Mouse (Mus musculus) embryonic facial prominence, embryonic 15.5 days (tissue): ENCODE measurements around the gene Sh2d7. TPM values are rescaled to one million over a fixed set of nuclear protein-coding genes. Genes with fewer than 3 reads are reported as not detected.
"Not testable (repeated sequence)": the region's sequence is repeated elsewhere in the genome, so short reads cannot be mapped to it uniquely, and the experiment has no call there.

ENCODE experiments used
- ATAC-seq: fragments of 200-750 bp; cut with Nextera tagmentation; 2 replicates; pipeline ENCODE4 v1.8.0; 2017; ENCODE audit warnings: low read depth, moderate TSS enrichment; ENCODE audit not compliant: insufficient number of reproducible peaks, low FRiP score, low TSS enrichment
- H3K27ac ChIP-seq: fragments of 300-500 bp; sonication (generic); replicated peaks from 2 replicates; pipeline ENCODE4 v1.5.1; 2015; ENCODE audit warnings: mild to moderate bottlenecking, inconsistent platforms
- H3K27me3 ChIP-seq: fragments of 300-500 bp; sonication (generic); 2 replicates; pipeline ENCODE4 v1.6.1; 2015; ENCODE audit warnings: inconsistent platforms
- H3K36me3 ChIP-seq: fragments of 300-500 bp; sonication (generic); 2 replicates; pipeline ENCODE4 v1.6.1; 2015; ENCODE audit warnings: mild to moderate bottlenecking, inconsistent platforms
- H3K4me1 ChIP-seq: fragments of 300-500 bp; sonication (generic); 2 replicates; pipeline ENCODE4 v1.6.1; 2015; ENCODE audit warnings: inconsistent platforms
- H3K4me2 ChIP-seq: fragments of 300-500 bp; sonication (generic); replicated peaks from 2 replicates; pipeline ENCODE4 v1.6.1; 2015; ENCODE audit warnings: mild to moderate bottlenecking, inconsistent platforms
- H3K4me3 ChIP-seq: fragments of 300-500 bp; sonication (generic); replicated peaks from 2 replicates; pipeline ENCODE4 v1.5.1; 2015; ENCODE audit warnings: mild to moderate bottlenecking, inconsistent platforms
- H3K9ac ChIP-seq: fragments of 300-500 bp; sonication (generic); 2 replicates; pipeline ENCODE4 v1.6.1; 2015; ENCODE audit warnings: inconsistent platforms
- H3K9me3 ChIP-seq: fragments of 300-500 bp; sonication (generic); replicated peaks from 2 replicates; pipeline ENCODE4 v1.6.1; 2016; ENCODE audit warnings: inconsistent platforms
- WGBS: fragments of 180-500 bp; shearing (Covaris S2); methylation state at CpG from one replicate; pipeline ENCODE4 v1.1.7; 2015; 5-methylcytosine and 5-hydroxymethylcytosine counted together
- polyA plus RNA-seq: library from polyadenylated mRNA; unstranded; fragments of >200 nt; fragmentation: Nextera tagmentation; extraction: Ambion mirVana; gene quantifications from 2 replicates; pipeline ENCODE4 v1.2.1, GENCODE M21; 2015

The Sh2d7 gene
- polyA plus RNA-seq, 1 experiment from 2014 or later, result 0.12 TPM

DNA sequence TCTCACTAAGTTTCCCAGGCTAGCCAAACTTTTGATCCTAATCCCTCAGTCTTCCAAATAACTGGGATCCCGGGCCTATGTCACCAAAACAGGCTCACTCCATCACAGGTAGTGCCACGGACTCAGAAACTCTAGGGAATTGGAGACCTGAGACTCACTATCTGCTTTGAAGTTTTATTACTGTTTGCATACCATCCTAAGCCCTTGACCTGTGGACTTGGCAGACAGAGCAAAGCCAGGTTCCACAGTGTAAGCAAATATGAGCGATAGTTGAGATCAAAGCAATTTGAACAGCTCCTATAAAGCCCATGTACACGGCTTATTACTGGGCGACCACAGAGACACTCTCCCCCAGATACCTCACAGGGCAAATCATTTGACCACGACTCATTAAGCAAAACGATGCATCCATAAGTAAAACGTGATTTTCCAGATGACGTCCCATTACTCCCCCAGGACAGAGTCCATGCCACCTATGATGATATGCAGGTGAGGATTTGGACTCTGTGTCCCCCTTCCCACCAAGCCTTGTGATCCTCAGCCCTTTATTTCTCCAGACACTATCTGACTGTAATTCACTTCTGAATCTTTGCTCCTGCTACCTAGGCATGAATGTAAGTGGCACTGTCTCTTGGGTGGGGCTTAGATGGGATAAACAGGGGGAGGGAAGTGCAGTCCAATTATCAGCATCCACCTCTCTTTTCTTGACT, 32.5 kb downstream of the Sh2d7 start:
- Histone ChIP-seq H3K4me3 (no peak overlapping the region), H3K9ac (no peak overlapping the region), H3K4me2 (no peak overlapping the region), H3K27me3 (no peaks in the 10 kb centered on the region), H3K4me1 (peaks cover 9% of the 10 kb centered on the region; the same call in 1 of the 2 replicates), H3K36me3 (no peaks in the 10 kb centered on the region), H3K27ac (no peak overlapping the region), H3K9me3 (no peaks in the 10 kb centered on the region)
- no peak for ATAC-seq
- 70% methylated on average over 9 of the region's 9 CpGs for WGBS

DNA sequence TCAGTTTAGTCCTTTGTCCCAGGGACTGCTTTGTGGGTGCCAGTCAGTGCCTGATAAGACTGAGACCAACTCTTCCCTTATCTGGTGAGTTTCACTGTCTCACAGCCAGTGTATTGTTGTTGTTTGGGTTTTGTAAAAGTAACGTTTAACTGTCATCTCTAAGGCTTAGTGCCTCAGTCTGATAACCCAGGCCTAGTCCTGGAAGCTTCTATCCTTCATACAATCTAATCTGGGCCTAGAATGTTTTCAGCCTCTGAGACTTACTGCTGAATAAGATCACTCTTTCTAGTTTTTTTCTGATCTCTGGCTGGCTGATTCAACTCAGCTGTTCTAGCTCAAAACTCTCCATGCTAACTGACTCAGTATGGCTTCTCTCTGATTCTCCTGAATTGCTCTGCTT, 44.9 kb downstream of the Sh2d7 start:
- no peaks in the 10 kb centered on the region for H3K27me3 ChIP-seq
- no peak for ATAC-seq
- no peak overlapping the region for H3K27ac ChIP-seq
- 52% methylated on average over 1 of the region's 1 CpGs for WGBS
- H3K4me3 ChIP-seq, result no peak overlapping the region
- H3K9ac ChIP-seq, result no peak overlapping the region
- no peak overlapping the region for H3K4me2 ChIP-seq
- H3K36me3 ChIP-seq, result no peaks in the 10 kb centered on the region
- H3K4me1 ChIP-seq, result peaks cover 15% of the 10 kb centered on the region; the same call in 1 of the 2 replicates
- H3K9me3 ChIP-seq, result no peaks in the 10 kb centered on the region

DNA sequence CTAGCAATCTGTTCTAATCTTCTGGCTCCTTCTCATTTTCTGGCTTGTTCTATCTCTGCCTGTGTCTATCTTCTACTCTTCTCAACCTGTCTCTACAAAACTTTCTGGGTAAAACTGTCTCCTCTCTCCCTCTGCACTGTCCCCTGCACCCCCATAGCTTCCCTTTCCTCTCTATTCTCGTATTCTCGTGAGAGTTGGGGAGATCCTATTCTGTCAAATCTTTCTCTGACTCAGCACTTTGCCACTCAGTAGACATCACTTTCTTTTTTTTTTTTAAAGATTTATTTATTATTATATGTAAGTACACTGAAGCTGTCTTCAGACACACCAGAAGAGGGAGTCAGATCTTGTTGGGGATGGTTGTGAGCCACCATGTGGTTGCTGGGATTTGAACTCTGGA, 45.3 kb downstream of the Sh2d7 start:
- H3K9me3 ChIP-seq, ATAC-seq, H3K4me3 ChIP-seq, H3K27ac ChIP-seq, H3K9ac ChIP-seq, H3K4me2 ChIP-seq, H3K36me3 ChIP-seq, H3K27me3 ChIP-seq: not testable (repeated sequence)
- 77% methylated on average over 2 of the region's 2 CpGs for WGBS
- peaks cover 15% of the 10 kb centered on the region; the same call in 1 of the 2 replicates for H3K4me1 ChIP-seq

DNA sequence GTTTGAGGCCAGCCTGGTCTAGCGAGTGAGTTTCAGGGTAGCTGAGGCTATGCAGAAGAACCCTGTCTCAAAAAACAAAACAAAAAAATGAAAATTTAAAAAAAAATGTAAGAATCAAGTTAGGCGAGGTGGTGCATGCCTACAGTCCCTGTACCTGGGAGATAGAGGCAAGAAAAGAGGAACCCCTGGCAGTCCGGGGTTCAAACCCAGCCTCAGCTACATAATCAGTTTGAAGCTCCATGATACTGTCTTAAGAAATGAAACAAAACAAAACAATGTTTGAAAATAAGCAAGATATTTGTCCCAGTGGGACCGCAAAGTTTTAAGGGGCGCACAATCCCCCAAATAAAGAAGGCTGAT, 47.0 kb downstream of the Sh2d7 start:
- H3K4me3 ChIP-seq, result peak overlapping the region; percentile 96
- H3K9ac ChIP-seq, result 0 out of 2 replicates have a peak overlapping the region, but pooled peaks have one; percentile 7
- no peak for ATAC-seq
- H3K4me1 ChIP-seq, result peaks cover 15% of the 10 kb centered on the region; the same call in 1 of the 2 replicates
- H3K36me3 ChIP-seq, result peaks cover under 1% of the 10 kb centered on the region
- no peaks in the 10 kb centered on the region for H3K27me3 ChIP-seq
- peak overlapping the region; percentile 91 for H3K4me2 ChIP-seq
- WGBS, result 31% methylated on average over 5 of the region's 5 CpGs
- no peak overlapping the region for H3K27ac ChIP-seq
- H3K9me3 ChIP-seq, result no peaks in the 10 kb centered on the region

DNA sequence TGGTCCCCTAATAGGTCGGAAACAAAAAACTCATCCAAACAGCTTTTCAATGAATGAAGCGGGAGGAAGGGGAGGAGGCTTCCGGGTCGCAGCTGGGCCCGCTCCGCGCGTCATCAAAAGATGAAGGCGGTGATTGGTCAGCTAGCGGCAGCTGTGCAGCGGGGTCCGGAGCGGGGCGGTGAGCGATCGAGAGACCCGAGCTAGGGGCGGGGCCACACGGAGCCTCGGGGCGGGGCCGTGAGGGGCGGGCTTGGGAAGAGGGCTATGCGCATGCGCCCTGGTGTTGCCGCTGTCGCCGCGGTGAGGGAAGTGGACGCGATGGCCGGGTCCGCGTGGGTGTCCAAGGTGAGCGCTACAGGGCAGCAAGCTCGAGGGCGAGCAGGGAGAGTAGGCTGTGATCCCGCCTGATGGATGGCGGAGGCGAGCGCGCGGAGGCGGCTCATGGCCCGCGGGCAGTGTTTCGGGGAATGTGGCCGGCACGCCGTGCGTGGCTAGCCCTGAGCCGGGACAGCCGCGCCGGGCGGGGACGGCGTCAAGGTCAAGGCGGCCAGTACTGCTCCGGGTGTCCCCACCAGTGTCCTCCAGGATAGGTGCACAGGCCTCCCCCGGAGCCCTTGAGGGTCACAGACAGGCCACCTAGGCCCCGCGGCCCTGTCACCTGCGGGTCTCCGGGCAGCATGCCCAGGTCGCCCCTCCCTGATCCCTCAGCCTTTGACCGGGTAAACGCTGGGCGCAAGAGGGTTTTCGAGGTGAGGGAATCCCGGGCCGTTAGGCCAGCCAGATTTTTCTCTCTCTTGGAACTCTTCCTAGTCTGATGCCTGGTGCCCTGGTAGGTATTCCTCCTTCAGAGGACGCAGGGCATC, 47.6 kb downstream of the Sh2d7 start, which contains the start of gene Idh3a:
Gene Idh3a (plus strand): TSS at position 136 of the 863 bp plus-strand sequence.
- Histone ChIP-seq H3K36me3 (peaks cover 4% of the 10 kb centered on the region), H3K4me1 (peaks cover 15% of the 10 kb centered on the region; the same call in 1 of the 2 replicates), H3K9me3 (no peaks in the 10 kb centered on the region), H3K4me3 (peak within 1 kb of the TSS; percentile 96), H3K27me3 (no peaks in the 10 kb centered on the region), H3K9ac (peak within 1 kb of the TSS; percentile 91), H3K27ac (no peak within 1 kb of the TSS), H3K4me2 (peak within 1 kb of the TSS; percentile 91)
- peak; percentile 98 for ATAC-seq
- WGBS, result under 1% methylated on average over 73 of the region's 73 CpGs

DNA sequence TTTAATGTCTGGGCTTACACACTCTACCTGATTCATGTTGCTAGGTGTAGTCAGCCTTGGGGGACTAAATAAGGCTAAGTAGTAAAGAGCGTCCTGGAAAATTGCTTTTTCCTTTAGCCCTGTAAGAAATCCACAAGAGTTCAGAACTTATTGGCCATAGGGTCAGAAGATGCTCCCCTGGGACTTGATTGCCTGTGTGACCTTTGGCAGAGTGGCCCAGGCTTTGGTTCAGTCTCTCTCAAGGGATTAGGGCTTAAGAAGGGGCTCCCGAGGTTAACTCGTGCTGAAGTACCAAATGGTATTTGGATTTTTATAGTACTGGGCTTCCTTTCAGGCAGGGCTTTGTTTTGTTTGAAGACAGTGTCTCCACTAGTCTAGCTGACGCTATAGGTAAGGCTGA, 49.1 kb downstream of the Sh2d7 start:
- H3K4me2 ChIP-seq, result no peak overlapping the region; the same call in 1 of the 2 replicates
- peaks cover 11% of the 10 kb centered on the region for H3K36me3 ChIP-seq
- no peaks in the 10 kb centered on the region for H3K27me3 ChIP-seq
- ATAC-seq, result no peak
- no peak overlapping the region for H3K4me3 ChIP-seq
- no peak overlapping the region for H3K27ac ChIP-seq
- H3K9me3 ChIP-seq, result no peaks in the 10 kb centered on the region
- peaks cover 15% of the 10 kb centered on the region; the same call in 1 of the 2 replicates for H3K4me1 ChIP-seq
- H3K9ac ChIP-seq, result no peak overlapping the region
- WGBS, result 56% methylated on average over 4 of the region's 4 CpGs

DNA sequence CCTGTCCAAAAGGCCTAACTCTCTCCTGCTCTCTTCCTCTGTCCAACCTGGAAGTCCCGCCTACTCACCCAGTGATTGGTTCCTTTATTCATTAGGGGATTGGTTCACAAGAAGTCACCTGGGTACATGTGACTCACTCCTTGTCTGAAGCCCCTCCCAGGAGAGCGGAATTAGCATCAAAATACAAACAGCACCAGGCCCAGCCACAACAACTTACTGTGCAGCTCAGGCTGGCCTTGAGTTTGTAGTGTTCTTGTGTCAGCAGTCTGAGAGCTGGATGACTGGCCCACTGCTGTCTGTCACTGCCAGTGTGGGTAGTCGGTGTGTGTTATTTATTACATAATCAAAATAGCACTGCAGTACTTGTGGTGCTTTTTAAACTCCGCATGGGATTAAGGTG, 54.9 kb downstream of the Sh2d7 start:
- H3K4me3 ChIP-seq, ATAC-seq, H3K4me1 ChIP-seq, H3K4me2 ChIP-seq, H3K27me3 ChIP-seq, H3K9me3 ChIP-seq, H3K9ac ChIP-seq, H3K27ac ChIP-seq: not testable (repeated sequence)
- whole genome bisulfite sequencing, result 85% methylated on average over 4 of the region's 4 CpGs
- H3K36me3 ChIP-seq, result peaks cover 55% of the 10 kb centered on the region

Other genes starting within 250 kb of the Sh2d7 start
- gene Dmxl2, start 37.4 kb upstream of the Sh2d7 start, polyA plus RNA-seq, result 6.4 and 7.0 TPM in 2 replicates
- 25.2 and 25.7 TPM in 2 replicates for gene Cib2, start 21.2 kb downstream of the Sh2d7 start, polyA plus RNA-seq
- 104 TPM in 2 replicates for gene Idh3a, start 47.4 kb downstream of the Sh2d7 start, polyA plus RNA-seq
- 9.0 and 11.6 TPM in 2 replicates for gene Acsbg1, start 122.9 kb downstream of the Sh2d7 start, polyA plus RNA-seq
- gene Dnaja4, start 159.9 kb downstream of the Sh2d7 start, polyA plus RNA-seq, result 13.5 and 15.6 TPM in 2 replicates
- gene Wdr61, start 195.5 kb downstream of the Sh2d7 start, polyA plus RNA-seq, result 142 and 143 TPM in 2 replicates
- gene Crabp1, start 225.8 kb downstream of the Sh2d7 start, polyA plus RNA-seq, result 472 and 489 TPM in 2 replicates